Mouse (Mus musculus): Measurements from ENCODE around the gene Snip1. TPM values are rescaled to one million over a fixed set of nuclear protein-coding genes. Genes with fewer than 3 reads are reported as not detected.

Gene Snip1
- polyA plus RNA-seq, 1 experiment from 2014 or later: 31.0 TPM

Other genes with a start within 250 kb of the Snip1 start
- 51.1 and 59.3 TPM in 2 replicates for gene Yrdc, start 216.0 kb upstream of the Snip1 start, polyA plus RNA-seq (2015; fragmentation: Nextera tagmentation; extraction: Ambion mirVana)
- 81.3 and 86.1 TPM in 2 replicates for gene 1110065P20Rik, start 215.5 kb upstream of the Snip1 start, polyA plus RNA-seq (2015; fragmentation: Nextera tagmentation; extraction: Ambion mirVana)
- gene Maneal, start 204.5 kb upstream of the Snip1 start, polyA plus RNA-seq (2015; fragmentation: Nextera tagmentation; extraction: Ambion mirVana): 9.3 and 10.2 TPM in 2 replicates
- gene Epha10, start 185.8 kb upstream of the Snip1 start, polyA plus RNA-seq (2015; fragmentation: Nextera tagmentation; extraction: Ambion mirVana): 1.3 and 1.4 TPM in 2 replicates
- 16.2 and 20.0 TPM in 2 replicates for gene 9930104L06Rik, start 129.6 kb upstream of the Snip1 start, polyA plus RNA-seq (2015; fragmentation: Nextera tagmentation; extraction: Ambion mirVana)
- 81.4 and 87.0 TPM in 2 replicates for gene Cdca8, start 127.4 kb upstream of the Snip1 start, polyA plus RNA-seq (2015; fragmentation: Nextera tagmentation; extraction: Ambion mirVana)
- 2.7 and 4.5 TPM in 2 replicates for gene Rspo1, start 80.2 kb upstream of the Snip1 start, polyA plus RNA-seq (2015; fragmentation: Nextera tagmentation; extraction: Ambion mirVana)
- 93.6 and 95.8 TPM in 2 replicates for gene Gnl2, start 50.1 kb upstream of the Snip1 start, polyA plus RNA-seq (2015; fragmentation: Nextera tagmentation; extraction: Ambion mirVana)
- 0.52 and 1.2 TPM in 2 replicates for gene Dnali1, start 969 bp upstream of the Snip1 start, polyA plus RNA-seq (2015; fragmentation: Nextera tagmentation; extraction: Ambion mirVana)
- 151 and 153 TPM in 2 replicates for gene Meaf6, start 18.5 kb downstream of the Snip1 start, polyA plus RNA-seq (2015; fragmentation: Nextera tagmentation; extraction: Ambion mirVana)
- 0.14 and 0.19 TPM in 2 replicates for gene Zc3h12a, start 61.2 kb downstream of the Snip1 start, polyA plus RNA-seq (2015; fragmentation: Nextera tagmentation; extraction: Ambion mirVana)